Mouse (Mus musculus): ENCODE measurements around the gene Dpep1.

GRCm38 (mm10) chr8:123155177-123155576, 30.9 kb upstream of the Dpep1 start:
- TF ChIP-seq MAFK (IDR thresholded peaks at IDR 0.05; ENCODE audit: insufficient read depth, low read depth, low read length) (no peak), CHD2 (IDR thresholded peaks at IDR 0.05; ENCODE audit: low read depth, low read length) (no peak), ZNF384 (IDR thresholded peaks at IDR 0.05; ENCODE audit: low read depth, low read length) (no peak)

All from ES-E14 (cell line).